Mouse (Mus musculus) lung, postnatal 10 days (tissue): ENCODE results near the gene Zfp846.
"Not testable (repeated sequence)": the region's sequence is repeated elsewhere in the genome, so short reads cannot be mapped to it uniquely, and the experiment has no call there.

Source experiments
- DNase-seq: peaks from one replicate; pipeline ENCODE4 v3.0.0; 2021

Gene Zfp846

GRCm38 (mm10) chr9:20581175-20581634 lies at the start of gene Zfp846:
Zfp846 (plus strand) TSS chr9:20581291.
- peak; percentile 99 for DNase-seq

GRCm38 (mm10) chr9:20534326-20534926 lies 46.7 kb upstream of the Zfp846 start:
- peak; percentile 11 for DNase-seq

DNA sequence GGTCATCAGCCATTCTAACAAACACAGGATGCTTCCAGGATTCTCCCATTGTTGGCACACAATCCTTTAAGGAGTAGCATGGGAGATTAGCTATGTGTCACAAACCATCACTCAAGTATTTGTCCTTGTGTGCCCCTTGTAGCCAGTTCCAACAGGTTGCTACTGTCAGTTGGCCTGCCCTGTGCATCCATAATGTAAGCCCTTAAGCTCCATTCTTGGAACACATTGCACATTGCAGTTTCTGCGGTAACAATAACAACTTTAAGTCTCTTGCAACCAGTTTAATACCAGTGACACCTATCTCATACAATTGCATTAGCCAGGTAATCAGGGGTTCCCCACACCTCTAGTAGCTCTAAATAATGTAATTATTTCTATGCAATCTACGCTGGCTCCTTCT lies 44.5 kb upstream of the Zfp846 start:
- DNase-seq = no peak

DNA sequence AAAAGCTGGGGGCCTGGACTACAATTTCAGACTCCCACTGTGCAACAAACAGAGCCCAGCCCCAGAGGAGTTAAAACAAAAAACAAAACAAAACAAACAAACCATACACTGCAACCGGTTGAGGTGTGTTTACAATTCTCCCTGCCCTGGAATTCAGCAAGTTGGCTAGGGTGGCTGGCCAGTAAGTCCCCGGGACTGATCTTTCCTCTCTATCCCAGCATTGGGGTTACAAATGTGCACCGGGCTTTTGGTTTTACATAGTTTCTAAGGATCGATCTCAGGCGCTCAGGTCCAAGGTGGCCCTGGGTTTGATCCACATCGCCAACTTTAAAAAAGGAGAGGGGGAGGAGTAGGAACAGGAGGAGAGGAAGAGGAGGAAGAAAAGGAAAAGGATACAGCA lies 37.6 kb upstream of the Zfp846 start:
- DNase-seq = peak; percentile 10

DNA sequence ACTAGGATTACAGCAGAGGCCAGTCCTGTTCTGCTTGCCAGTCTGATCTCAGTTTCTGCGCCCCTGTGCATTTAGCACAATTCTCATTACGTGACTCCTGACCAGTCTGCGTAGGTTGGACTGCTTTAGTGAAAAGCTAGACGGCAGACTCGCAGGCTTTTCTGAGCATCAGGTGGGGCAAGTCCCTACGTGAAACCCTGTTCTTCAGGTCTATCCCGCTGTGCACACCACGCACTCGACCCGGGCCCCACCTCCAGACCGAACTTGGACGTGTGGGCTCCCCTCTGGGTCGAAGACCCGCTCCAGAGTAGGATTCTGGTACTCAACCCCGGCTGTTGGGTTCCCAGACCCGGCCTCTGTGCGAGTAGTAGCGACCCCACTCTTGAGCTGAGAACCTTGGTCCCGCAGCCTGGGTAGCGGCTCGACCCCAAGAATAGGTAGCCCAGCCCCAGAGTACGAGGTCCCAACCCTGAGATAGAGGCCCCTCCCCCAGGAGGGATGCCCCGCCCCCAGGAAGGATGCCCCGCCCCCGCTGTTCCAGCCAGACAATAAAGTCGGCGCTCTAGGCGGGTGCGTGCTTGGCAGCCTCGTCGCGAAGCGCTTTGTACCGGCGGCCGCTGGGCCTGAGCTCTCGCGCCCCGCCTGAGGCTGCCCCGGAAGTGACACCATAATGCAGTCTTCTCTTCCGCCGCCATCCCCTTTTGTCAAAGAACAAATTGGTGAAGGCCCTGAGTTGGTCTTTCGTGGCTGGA lies 36.8 kb upstream of the Zfp846 start:
- peak; percentile 91 for DNase-seq

DNA sequence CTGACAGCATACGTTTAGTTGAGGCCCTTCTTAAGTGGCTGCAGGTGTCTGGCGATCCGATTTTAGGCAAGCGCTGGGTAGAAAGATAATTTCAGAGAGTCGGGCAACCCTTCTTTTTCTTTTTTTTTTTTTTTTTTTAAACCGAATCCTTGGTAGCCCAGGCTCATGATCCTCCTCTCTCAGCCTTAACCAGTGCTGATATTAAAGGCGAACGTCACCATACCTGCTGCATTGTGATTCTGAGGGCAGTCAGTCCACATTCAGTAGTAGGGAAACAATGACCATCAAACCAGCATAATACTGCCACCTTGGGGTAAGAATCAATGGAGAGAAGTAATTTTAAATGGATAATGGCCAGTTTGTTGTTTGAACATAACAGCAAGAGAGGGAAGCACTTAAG lies 35.9 kb upstream of the Zfp846 start:
- DNase-seq = peak; percentile 53

DNA sequence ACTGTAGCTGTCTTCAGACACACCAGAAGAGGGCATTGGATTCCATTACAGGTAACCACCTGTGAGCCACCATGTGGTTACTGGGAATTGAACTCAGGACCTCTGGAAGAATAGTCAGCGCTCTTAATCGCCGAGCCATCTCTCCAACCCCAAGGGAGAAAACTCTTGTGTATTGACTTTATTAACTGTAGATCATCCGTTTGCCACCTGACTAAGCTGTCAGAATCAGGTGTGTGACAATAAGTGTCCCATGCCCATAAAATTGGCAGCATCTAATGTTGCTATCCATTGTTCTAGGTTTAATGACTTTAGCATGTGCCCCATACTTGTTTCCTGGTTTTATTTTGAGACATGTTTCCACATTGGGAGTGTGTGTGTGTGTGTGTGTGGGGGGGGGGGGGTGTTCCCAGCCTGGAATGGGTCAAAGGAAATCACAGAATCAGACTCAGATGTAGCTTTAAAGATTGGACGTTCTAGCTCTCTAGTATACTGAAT lies 29.3 kb upstream of the Zfp846 start:
- no peak for DNase-seq

- no peak for DNase-seq
These were observed 28.4 kb upstream of the Zfp846 start for GRCm38 (mm10) chr9:20552698-20553097.

DNA sequence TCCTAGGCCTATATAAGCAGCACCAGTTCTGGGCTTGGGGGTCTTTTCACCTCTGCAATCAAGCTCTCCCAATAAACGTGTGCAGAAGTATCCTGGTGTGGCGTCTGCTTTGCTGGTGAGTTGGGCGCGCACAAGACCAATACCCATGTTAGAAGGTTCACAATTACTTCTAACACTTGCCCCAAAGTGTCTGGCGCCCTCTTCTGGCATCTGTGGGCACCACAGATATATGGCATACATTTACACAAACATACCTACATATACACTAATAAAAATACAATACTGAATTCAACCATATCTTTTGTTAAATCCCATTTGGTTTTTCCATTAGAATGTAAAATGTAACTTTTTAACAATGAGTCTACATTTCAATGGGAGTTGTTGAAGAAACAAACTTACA lies 18.9 kb upstream of the Zfp846 start:
- DNase-seq = no peak

DNA sequence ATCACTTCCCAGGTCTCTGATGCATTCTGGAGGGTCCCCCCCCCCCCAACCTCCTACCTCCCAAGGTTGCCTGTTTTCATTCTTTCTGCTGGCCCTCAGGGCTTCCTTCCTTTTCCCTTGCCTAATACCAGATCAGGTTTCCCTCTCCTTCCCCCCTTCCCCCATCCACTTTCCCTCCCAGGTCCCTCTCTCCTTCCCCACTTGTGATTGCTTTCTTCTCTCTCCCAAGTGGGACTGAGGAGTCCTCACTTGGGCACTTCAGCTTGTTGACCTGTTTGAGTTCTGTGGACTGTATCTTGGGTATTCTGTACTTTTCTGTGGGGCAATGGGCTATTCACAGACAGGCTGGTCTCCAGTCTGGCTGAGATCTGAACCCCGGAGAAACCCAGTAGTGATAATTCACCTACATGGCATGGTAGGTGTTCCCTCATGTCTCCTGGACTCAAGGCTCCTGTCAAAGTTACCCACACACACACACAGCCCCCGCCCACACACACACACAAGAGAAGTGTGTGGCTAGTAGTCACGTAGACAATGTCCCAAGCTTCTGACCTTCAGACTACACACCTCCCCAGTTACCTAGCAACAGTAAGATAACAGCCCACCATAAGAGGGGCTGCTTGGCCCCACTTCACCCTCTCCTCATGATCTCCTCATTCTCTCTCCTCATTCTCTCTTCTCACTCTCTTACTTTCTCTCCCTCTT lies 15.6 kb upstream of the Zfp846 start:
- DNase-seq = peak; percentile 49

DNA sequence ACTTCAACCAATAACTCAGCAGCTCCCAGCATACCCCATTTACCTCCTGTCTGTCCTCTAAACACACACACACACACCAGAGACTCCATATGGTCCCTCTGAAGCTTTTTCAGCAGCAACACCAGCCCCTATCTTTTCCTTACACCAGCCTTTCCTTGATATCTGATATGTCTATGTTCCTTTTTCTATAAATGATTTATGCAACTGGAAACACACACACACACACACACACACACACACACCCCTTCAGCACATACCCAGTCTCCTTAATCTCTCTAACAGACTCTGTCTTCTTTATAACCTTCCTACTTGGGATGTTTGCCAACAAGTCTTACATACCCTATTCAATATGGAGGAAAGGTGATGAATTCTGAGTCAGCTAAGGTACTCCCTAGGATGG lies 10.0 kb upstream of the Zfp846 start:
- no peak for DNase-seq

- DNase-seq = no peak
These were observed 4.5 kb upstream of the Zfp846 start for GRCm38 (mm10) chr9:20576591-20576990.

DNA sequence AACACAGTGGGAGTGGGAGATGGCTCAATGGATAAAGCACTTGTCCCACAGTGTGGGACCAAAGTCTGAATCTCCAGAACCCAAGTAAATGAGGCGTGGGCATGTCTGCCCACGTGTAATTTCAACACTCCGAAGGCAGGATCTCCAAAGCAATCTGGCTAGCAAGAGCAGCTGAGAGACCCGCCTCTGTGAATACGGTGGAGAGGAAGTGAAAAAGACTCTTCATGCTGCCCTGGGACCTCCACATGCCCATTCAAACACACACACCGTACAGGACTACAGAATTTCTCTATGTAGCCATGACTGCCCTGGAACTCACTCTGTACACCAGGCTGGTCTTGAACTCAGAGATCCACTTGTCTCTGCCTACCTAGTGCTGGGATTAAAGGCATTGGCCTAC lies 20.2 kb downstream of the Zfp846 start:
- DNase-seq = no peak

GRCm38 (mm10) chr9:20606269-20606668 lies 25.2 kb downstream of the Zfp846 start:
- no peak for DNase-seq

DNA sequence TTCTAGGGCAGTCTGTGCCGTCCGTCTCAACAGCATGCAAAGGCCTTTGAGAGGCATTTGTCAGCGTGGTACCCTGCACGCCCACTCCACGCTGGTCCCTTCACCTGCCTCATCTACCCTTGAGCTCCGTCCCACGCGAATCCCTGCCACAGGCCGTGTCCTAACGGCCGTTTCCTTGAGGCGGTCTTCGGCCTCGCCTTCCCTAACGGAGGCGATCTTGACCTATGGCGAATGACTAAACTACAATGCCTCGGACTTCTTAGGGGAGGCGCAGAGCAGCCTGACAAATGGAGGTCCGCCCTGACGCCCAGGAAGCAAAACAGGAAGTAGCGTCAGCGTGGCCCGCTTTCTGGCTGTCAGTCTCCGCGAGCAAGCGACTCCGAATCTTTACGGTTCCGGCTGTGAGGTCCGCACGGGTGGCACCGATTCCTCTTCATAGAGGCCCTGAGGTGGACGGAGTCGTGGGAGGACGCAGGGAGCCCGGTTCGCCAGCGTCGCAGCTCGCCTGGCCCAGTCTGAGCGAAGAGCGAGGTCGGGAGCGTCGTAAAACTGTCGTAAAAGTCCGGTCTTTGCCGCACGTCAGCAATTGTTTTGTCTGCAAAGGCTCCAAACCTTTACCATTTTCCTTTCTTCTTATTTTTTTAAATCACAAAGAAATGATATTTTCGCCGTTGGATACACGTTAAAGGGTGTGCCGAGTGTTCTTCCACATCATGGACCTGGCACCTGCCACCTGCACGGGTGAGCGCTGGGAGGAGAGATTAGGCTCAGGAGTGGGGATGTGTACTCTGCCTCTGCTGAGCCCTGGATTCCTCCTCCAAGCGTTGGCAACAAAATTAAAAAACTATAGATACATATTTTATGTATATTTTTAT lies 26.2 kb downstream of the Zfp846 start:
- DNase-seq = peak; percentile 90

GRCm38 (mm10) chr9:20609831-20610464 lies 28.9 kb downstream of the Zfp846 start:
- no peak for DNase-seq

DNA sequence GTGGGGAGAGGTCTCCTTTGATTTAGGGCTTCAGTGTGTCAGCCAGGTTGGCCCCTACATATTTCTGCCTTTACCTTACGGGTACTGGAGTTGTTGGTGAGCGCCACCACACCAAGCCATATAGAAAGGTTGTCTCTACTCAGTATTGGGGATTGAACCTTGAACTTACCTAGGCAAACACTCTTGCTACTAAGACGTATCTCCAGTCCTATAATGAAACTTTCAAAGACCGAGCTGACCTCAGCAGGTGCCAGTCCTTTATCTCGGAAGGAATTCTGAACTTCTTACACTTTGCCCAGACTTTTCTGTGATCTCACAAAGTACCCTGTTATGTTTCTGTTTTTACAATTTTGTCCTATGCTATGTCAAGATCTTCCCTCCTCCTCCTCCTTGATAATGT lies 30.9 kb downstream of the Zfp846 start:
- no peak for DNase-seq

DNA sequence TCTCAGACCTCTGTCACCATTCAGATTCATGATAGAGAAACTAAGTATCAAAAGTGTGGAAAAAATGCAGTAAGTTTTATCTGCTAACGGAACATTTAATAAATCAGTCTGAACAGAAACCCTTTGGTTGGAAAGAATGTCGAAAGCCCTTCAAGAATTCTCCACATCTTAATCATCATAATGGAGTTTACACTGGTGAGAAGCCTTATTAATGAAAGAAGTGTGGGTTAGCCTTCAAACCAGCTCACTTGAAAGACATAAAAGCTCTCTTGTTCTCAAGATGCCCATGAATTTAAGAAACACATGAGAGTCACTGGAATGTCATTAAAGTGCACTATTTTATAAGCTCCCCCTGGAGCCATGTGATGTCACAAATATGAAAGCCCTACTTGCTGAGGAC lies 35.6 kb downstream of the Zfp846 start:
- DNase-seq = no peak

- no peak for DNase-seq
These were observed 50.2 kb downstream of the Zfp846 start for GRCm38 (mm10) chr9:20631332-20631731.

DNA sequence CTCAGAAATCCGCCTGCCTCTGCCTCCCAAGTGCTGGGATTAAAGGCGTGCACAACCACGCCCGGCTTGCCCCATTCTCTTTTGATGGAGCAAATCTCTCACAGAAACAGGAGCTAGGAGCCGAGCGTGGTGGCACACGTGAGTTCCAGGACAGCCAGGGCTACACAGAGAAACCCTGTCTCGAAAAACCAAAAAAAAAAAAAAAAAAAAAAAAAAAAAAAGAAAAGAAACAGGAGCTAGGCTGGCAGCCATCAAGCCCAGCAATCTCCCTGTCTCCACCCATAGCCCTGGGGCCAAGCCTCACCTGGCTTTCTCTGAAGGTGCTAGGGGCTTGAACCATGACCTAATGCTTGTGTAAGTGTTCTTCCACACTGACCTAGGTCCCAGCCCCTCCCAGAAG lies 54.6 kb downstream of the Zfp846 start:
- not testable (repeated sequence) for DNase-seq

DNA sequence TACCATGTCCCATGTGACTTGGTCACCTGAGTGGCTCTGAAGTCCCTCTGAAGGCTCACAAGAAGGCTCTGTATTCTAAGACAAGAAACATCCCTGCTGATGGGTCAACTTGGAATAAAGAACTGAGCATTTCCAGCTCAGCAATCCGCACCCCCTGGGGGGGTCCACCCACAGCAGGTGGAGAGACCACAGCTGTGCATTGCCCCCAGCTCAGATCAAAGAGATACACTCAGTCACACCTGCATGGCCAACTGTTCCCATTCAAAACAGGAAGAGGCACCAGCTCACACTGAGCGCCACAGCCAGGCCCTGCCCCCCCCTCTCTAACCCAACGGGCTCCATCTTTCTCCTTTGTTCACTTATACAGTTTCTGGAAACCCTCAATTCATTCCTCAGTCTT lies 55.2 kb downstream of the Zfp846 start:
- peak; percentile 15 for DNase-seq

GRCm38 (mm10) chr9:20636790-20637189 lies 55.7 kb downstream of the Zfp846 start:
- DNase-seq = no peak
